Mouse (Mus musculus) thymus, postnatal 4 days (tissue): ENCODE measurements around the gene Ngly1.
A peak's percentile ranks its signal among the peaks of the same experiment; 100 is the strongest.
"Not testable (repeated sequence)": the region's sequence is repeated elsewhere in the genome, so short reads cannot be mapped to it uniquely, and the experiment has no call there.

ENCODE experiments used
- DNase-seq: peaks from one replicate; pipeline ENCODE4 v3.0.0; 2021

Gene Ngly1

GRCm38 (mm10) chr14:16261869-16262268 is 12.8 kb downstream of the Ngly1 start:
- no peak for DNase-seq

- no peak for DNase-seq
These were observed 17.9 kb downstream of the Ngly1 start for GRCm38 (mm10) chr14:16267028-16267427.

- no peak for DNase-seq
These were observed 20.7 kb downstream of the Ngly1 start for GRCm38 (mm10) chr14:16269776-16270175.

GRCm38 (mm10) chr14:16273677-16274076 is 24.6 kb downstream of the Ngly1 start:
- no peak for DNase-seq

- DNase-seq = no peak
These were observed 30.1 kb downstream of the Ngly1 start for GRCm38 (mm10) chr14:16279196-16279595.

- no peak for DNase-seq
These were observed 34.9 kb downstream of the Ngly1 start for GRCm38 (mm10) chr14:16283966-16284365.

- DNase-seq = no peak
These were observed 43.3 kb downstream of the Ngly1 start for GRCm38 (mm10) chr14:16292371-16292770.

- DNase-seq = no peak
These were observed 43.9 kb downstream of the Ngly1 start for GRCm38 (mm10) chr14:16293015-16293414.

- DNase-seq = no peak
These were observed 44.8 kb downstream of the Ngly1 start for GRCm38 (mm10) chr14:16293921-16294320.

GRCm38 (mm10) chr14:16296816-16297468 is 47.9 kb downstream of the Ngly1 start:
- DNase-seq = no peak

- no peak for DNase-seq
These were observed 52.7 kb downstream of the Ngly1 start for GRCm38 (mm10) chr14:16301735-16302134.

- DNase-seq = no peak
These were observed 53.6 kb downstream of the Ngly1 start for GRCm38 (mm10) chr14:16302688-16303087.

GRCm38 (mm10) chr14:16310791-16311190 is 61.7 kb downstream of the Ngly1 start:
- DNase-seq = no peak

- DNase-seq = no peak
These were observed 63.5 kb downstream of the Ngly1 start for GRCm38 (mm10) chr14:16312599-16312998.

- not testable (repeated sequence) for DNase-seq
These were observed 64.0 kb downstream of the Ngly1 start for GRCm38 (mm10) chr14:16313073-16313472.

- no peak for DNase-seq
These were observed 64.9 kb downstream of the Ngly1 start for GRCm38 (mm10) chr14:16313936-16314521.

- no peak for DNase-seq
These were observed 65.8 kb downstream of the Ngly1 start for GRCm38 (mm10) chr14:16314842-16315241.

- DNase-seq = no peak
These were observed 67.6 kb downstream of the Ngly1 start for GRCm38 (mm10) chr14:16316715-16317114.

- no peak for DNase-seq
These were observed 70.7 kb downstream of the Ngly1 start for GRCm38 (mm10) chr14:16319818-16320217.

- no peak for DNase-seq
These were observed 75.3 kb downstream of the Ngly1 start for GRCm38 (mm10) chr14:16324394-16324793.

GRCm38 (mm10) chr14:16325208-16325607 is 76.1 kb downstream of the Ngly1 start:
- DNase-seq = no peak

GRCm38 (mm10) chr14:16328531-16328930 is 79.5 kb downstream of the Ngly1 start:
- no peak for DNase-seq

GRCm38 (mm10) chr14:16328959-16329480 is 79.9 kb downstream of the Ngly1 start:
- DNase-seq = no peak

GRCm38 (mm10) chr14:16329756-16330155 is 80.7 kb downstream of the Ngly1 start:
- DNase-seq = no peak

- DNase-seq = peak; percentile 63
These were observed 85.2 kb downstream of the Ngly1 start for GRCm38 (mm10) chr14:16334260-16334659.
